In the genomic region with DNA sequence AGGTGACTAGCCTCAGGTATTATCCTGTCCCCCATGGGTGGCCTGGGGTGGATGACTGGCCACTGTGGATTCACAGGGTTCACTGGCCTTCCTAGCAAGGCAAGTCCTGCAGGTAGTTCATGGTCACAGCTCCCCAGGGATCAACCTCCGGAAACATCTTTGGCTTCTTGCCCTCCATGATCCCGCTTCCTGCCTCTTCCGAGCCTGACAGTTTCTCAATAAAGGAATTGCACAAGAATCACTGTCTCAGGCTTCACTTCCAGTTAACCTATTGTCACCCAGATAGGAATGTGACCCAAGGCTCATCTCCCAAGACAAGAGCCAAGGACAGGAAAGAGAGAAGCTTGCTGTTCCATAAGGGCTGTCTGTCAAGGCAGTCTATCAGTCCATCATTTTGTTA, we compare ENCODE assay signal across 32 mouse cellular contexts. TPM values are rescaled to one million over a fixed set of nuclear protein-coding genes. Genes with fewer than 3 reads are reported as not detected.
A peak's percentile ranks its signal among the peaks of the same experiment; 100 is the strongest.
DNase-seq lines count a peak whose midpoint lies in the region; ATAC-seq and TF ChIP-seq lines count a peak whose summit lies in the region.
"Had no signal": no experiment of that assay in that cellular context is flagged by ENCODE, and none has a peak within 500 bp of the region (broad histone marks: within the 10 kb centered on the region; RNA-seq: fewer than 3 reads in every experiment).

No protein-coding gene starts in this region.

- H3K9ac ChIP-seq in lung, embryonic 15.5 days, result no peak overlapping the region
- no peak overlapping the region for H3K9ac ChIP-seq in forebrain, postnatal 0 days
- H3K9ac ChIP-seq: embryonic facial prominence, embryonic 12.5 days; forebrain, embryonic 15.5 days; hindbrain, embryonic 14.5 days; midbrain, embryonic 13.5 days had no signal

- no peak overlapping the region for H3K4me3 ChIP-seq in lung, embryonic 15.5 days
- no peak overlapping the region for H3K4me3 ChIP-seq in forebrain, postnatal 0 days (ENCODE audit: low read depth, low read length)
- H3K4me3 ChIP-seq: embryonic facial prominence, embryonic 12.5 days; forebrain, embryonic 10.5 days; forebrain, embryonic 15.5 days; gastrocnemius, adult 2 months; midbrain, embryonic 13.5 days had no signal

- H3K9me3 ChIP-seq in lung, embryonic 15.5 days, result no peaks in the 10 kb centered on the region
- H3K9me3 ChIP-seq in forebrain, postnatal 0 days (ENCODE audit: low read length), result no peaks in the 10 kb centered on the region
- H3K9me3 ChIP-seq: embryonic facial prominence, embryonic 12.5 days; forebrain, embryonic 10.5 days; forebrain, embryonic 15.5 days; midbrain, embryonic 13.5 days had no signal

- H3K27ac ChIP-seq in lung, embryonic 15.5 days, result no peak overlapping the region
- H3K27ac ChIP-seq in forebrain, postnatal 0 days (ENCODE audit: low read depth, low read length), result no peak overlapping the region
- H3K27ac ChIP-seq: embryonic facial prominence, embryonic 12.5 days; forebrain, embryonic 10.5 days; forebrain, embryonic 15.5 days; gastrocnemius, adult 2 months; hindbrain, embryonic 14.5 days; midbrain, embryonic 13.5 days had no signal

- TF ChIP-seq CTCF in forebrain, postnatal 0 days (IDR thresholded peaks at IDR 0.05; ENCODE audit: low read depth), result no peak

- 29% methylated on average over 3 of the region's 3 CpGs for WGBS in lung, embryonic 15.5 days
- 59% methylated on average over 3 of the region's 3 CpGs for WGBS in forebrain, postnatal 0 days

- H3K27me3 ChIP-seq in lung, embryonic 15.5 days, result peaks cover 25% of the 10 kb centered on the region
- no peaks in the 10 kb centered on the region for H3K27me3 ChIP-seq in forebrain, postnatal 0 days (ENCODE audit: insufficient read depth, low read length)
- H3K27me3 ChIP-seq: forebrain, embryonic 15.5 days had no signal

- DNase-seq in lung, adult 18-20 months, result no peak
- peak; percentile 71 for DNase-seq in MN1 (ENCODE audit: low spot score)
- DNase-seq in gonadal fat pad, adult 2 months (ENCODE audit: low read depth), result peak; percentile 12
- peak; percentile 74 for DNase-seq in yolk sac, embryonic 10.5 days (ENCODE audit: low spot score)
- no peak for DNase-seq in adrenal gland, postnatal 14 days
- no peak for DNase-seq in forebrain, postnatal 0 days
- DNase-seq: adrenal gland, adult 8-10 months; cerebellum, adult 11 months; cerebellum, adult 9-10 months; embryo, embryonic 11 days; gastrocnemius, adult 2 months; kidney, adult 9 months; kidney, postnatal 10 days; layer of hippocampus, adult 9-11 months; liver; right cerebral cortex, adult 18-20 months; spleen, adult 18-20 months; thymus, postnatal 14 days had no signal

- 0 out of 2 replicates have a peak, but pooled peaks have one; percentile 35 for ATAC-seq in lung, embryonic 15.5 days (ENCODE audit: borderline replicate concordance, extremely low read depth, low FRiP score, low TSS enrichment)
- ATAC-seq in forebrain, postnatal 0 days, result no peak
- ATAC-seq: forebrain, embryonic 15.5 days; midbrain, embryonic 13.5 days had no signal

- no peaks in the 10 kb centered on the region for H3K36me3 ChIP-seq in lung, embryonic 15.5 days
- no peaks in the 10 kb centered on the region for H3K36me3 ChIP-seq in forebrain, postnatal 0 days (ENCODE audit: insufficient read depth)
- H3K36me3 ChIP-seq: embryonic facial prominence, embryonic 12.5 days; forebrain, embryonic 10.5 days; forebrain, embryonic 15.5 days; midbrain, embryonic 13.5 days had no signal

- no peak overlapping the region for H3K4me2 ChIP-seq in lung, embryonic 15.5 days
- H3K4me2 ChIP-seq in forebrain, postnatal 0 days (ENCODE audit: low read depth), result no peak overlapping the region
- H3K4me2 ChIP-seq: embryonic facial prominence, embryonic 12.5 days; forebrain, embryonic 15.5 days; heart, embryonic 11.5 days; hindbrain, embryonic 14.5 days; midbrain, embryonic 13.5 days had no signal

- peaks cover 9% of the 10 kb centered on the region; the same call in 1 of the 2 replicates for H3K4me1 ChIP-seq in lung, embryonic 15.5 days
- no peaks in the 10 kb centered on the region for H3K4me1 ChIP-seq in forebrain, postnatal 0 days (ENCODE audit: insufficient read depth)
- H3K4me1 ChIP-seq: forebrain, embryonic 15.5 days; midbrain, embryonic 13.5 days had no signal

RNA-seq across cellular contexts. Expression of a gene that starts 18.3 kb away (rescaled TPM):
- 0.36 TPM in 2 replicates for polyA plus RNA-seq in lung, embryonic 15.5 days (2015; fragmentation: Nextera tagmentation; extraction: Ambion mirVana)
- not detected in 2 replicates for polyA plus RNA-seq in gonadal fat pad, adult 2 months (2012; rRNA removed)
- 12.0 and 14.7 TPM in 2 replicates for total RNA-seq in adrenal gland, postnatal 14 days (2021)
- total RNA-seq in forebrain, postnatal 0 days (2014; rRNA removed), result not detected in 2 replicates
- polyA plus RNA-seq in forebrain, postnatal 0 days (2015; fragmentation: Nextera tagmentation; extraction: Ambion mirVana), result not detected in 2 replicates
- total RNA-seq: gastrocnemius, adult 2 months; gastrocnemius, postnatal 4 days; hematopoietic stem cell, adult 5-6 weeks; left cerebral cortex, postnatal 14 days; megakaryocyte-erythroid progenitor cell, adult 5-6 weeks; MEL; monocyte, adult 5-6 weeks; neutrophil, adult 5-6 weeks had no signal
- polyA plus RNA-seq: forebrain, embryonic 10.5 days; forebrain, embryonic 15.5 days; hindbrain, embryonic 14.5 days; midbrain, embryonic 13.5 days had no signal

RNA-seq across cellular contexts. Expression of a gene that starts 49.5 kb away (rescaled TPM):
- 10.4 and 11.6 TPM in 2 replicates for polyA plus RNA-seq in lung, embryonic 15.5 days (2015; fragmentation: Nextera tagmentation; extraction: Ambion mirVana)
- 19.4 and 22.7 TPM in 2 replicates for polyA plus RNA-seq in gonadal fat pad, adult 2 months (2012; rRNA removed)
- total RNA-seq in adrenal gland, postnatal 14 days (2021), result 47.2 and 48.8 TPM in 2 replicates
- 26.6 and 35.4 TPM in 2 replicates for total RNA-seq in forebrain, postnatal 0 days (2014; rRNA removed)
- polyA plus RNA-seq in forebrain, postnatal 0 days (2015; fragmentation: Nextera tagmentation; extraction: Ambion mirVana), result 11.4 and 15.3 TPM in 2 replicates

Comparison
In these comparisons a context has a peak if more than half of its experiments do, and no peak if none do; other contexts are left out.
1. DNase-seq: peak in MN1 (single experiment), gonadal fat pad, adult 2 months (single experiment) and yolk sac, embryonic 10.5 days (single experiment); none in lung, adult 18-20 months (0 of 2), adrenal gland, postnatal 14 days (single experiment) and forebrain, postnatal 0 days (single experiment).